Mouse (Mus musculus) central nervous system, embryonic 11.5 days (tissue): ENCODE measurements around the gene Kdelr1. TPM values are rescaled to one million over a fixed set of nuclear protein-coding genes. Genes with fewer than 3 reads are reported as not detected.

Source experiments
- polyA plus RNA-seq: library from polyadenylated mRNA; depleted of rRNA; stranded (reverse); fragments of >200 nt; gene quantifications from 2 replicates; pipeline ENCODE4 v1.2.3, GENCODE M21; 2012; rRNA removed

Gene Kdelr1
- polyA plus RNA-seq = 69.6 and 180 TPM in 2 replicates

DNA sequence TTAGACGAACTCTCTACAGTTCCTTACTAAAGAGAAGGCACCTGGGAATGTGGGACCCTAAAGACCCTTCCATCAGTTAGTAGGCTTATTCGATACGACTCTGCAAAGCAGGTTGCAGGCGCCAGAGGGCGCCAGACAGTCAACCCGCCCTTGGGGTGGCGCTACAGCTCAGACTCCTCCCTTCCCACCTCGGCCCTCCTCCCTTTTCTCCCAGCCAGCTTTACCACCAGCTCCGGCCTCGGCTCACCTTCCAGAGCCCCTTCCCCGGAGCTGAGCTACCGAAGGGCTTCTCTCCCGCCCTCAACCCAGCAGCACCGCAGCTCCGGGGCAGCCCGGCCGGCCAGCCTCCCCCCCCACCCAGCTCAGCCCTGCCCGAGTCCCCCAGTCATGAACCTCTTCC lies at the start of gene Kdelr1:
Gene Kdelr1, plus strand, starts transcription at position 149 of the 400 bp plus-strand sequence.

DNA sequence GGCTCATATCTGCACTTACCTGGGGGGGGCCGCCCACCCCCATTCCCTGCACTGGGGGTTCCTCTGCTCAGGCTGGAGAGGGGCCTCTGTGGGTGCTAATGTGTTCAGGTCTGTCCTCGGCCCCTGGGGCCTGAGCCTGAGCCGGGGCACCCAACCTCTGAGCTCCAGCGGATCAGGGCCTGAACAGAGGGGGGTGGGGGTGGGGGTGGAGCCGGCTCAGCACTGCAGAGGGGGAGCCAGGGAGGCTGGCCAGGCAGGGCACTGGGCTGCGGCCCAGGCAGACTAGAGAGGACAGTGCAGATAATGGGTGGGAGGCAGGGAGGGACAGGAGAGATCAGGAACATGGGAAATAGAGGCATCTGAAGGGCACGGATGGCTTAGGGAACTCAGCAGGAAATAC lies 48.0 kb upstream of the Kdelr1 start, which contains the start of gene Kcnj14:
Gene Kcnj14, minus strand, starts transcription at position 185 of the 400 bp plus-strand sequence.

DNA sequence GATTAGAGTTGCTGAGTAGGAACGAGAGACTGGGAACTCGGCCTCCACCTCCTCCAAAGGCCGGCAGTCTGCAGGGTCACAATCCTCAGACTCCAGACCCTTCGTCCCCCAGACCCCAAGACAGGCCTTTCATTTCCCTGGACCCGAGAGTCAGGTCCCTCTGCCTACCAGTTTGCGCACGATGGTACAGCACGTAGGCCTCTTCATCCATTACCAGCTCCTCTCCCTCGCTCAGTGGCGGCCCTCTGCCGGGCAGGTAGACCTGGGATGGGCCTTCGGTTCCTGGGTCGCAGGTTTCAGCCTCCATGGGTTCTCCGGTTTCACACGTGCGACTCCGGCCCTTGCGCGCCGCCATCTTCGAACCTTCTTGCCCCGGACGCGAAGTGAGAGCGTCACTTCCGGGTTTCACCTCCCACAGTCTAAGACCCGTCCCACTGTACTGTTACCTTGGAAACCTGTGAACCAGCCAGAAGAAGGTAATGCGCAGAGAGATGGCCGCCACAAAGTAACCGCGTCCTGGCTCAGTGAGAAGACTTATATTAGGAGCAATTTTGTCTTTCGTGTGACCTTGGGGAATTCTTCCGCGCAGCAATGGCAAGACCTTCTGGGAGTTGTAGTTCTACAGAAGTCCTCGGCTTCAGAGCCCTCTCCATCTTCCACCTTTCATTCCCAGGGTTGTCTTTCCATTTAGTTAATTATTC lies 42.0 kb upstream of the Kdelr1 start, which contains the start of gene Grwd1:
Gene Grwd1, minus strand, starts transcription at position 518 of the 701 bp plus-strand sequence.

GRCm38 (mm10) chr7:45878278-45878677 lies 5.7 kb downstream of the Kdelr1 start, which contains the start of gene Grin2d:
Gene Grin2d (minus strand): TSS chr7:45878378.

GRCm38 (mm10) chr7:45896517-45897257 lies 24.1 kb downstream of the Kdelr1 start, which contains the start of the genes Syngr4 and Tmem143:
Gene Syngr4 (minus strand): TSS chr7:45896714.
Gene Tmem143 (plus strand): TSS chr7:45896941.

GRCm38 (mm10) chr7:45921242-45921621 lies 48.7 kb downstream of the Kdelr1 start, which contains the start of gene Emp3:
Gene Emp3 (minus strand): TSS chr7:45921404.

DNA sequence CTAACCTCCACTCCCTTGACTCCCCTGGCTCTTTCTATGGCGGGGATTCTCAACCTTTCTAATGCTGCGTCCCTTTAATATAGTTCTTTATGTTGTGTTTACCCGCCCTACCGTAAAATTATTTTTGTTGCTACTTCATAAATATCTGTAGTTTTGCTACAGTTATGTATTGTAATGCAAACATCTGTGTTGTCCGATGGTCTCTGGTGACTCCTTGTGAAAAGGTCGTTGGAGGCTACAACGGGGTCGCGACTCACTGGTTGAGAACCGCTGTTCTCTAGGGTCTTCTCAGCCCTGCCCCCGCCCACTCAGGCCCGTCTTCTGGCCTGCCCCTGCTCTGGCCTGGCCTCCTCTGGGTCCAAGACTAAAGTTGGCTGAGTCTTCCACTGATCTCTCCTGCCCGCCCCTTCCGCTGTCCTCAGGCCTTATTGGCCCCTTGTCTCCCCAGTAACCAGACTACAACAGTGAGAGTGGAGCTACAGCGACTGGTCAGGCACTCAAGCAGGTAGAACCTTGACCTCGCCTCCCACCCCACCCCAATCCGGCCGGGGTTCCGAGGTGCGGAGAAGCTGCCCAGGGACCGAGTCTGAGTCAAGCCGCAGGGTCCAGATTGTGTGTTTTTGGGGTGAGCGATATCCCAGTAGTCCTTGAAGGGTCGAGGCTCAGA lies 51.3 kb downstream of the Kdelr1 start, which contains the start of gene Ccdc114:
Gene Ccdc114, plus strand, starts transcription at position 311 of the 667 bp plus-strand sequence.

Other genes with a start within 250 kb of the Kdelr1 start
- 7.7 and 8.8 TPM in 2 replicates for gene Rasip1, start 245.3 kb upstream of the Kdelr1 start, polyA plus RNA-seq
- gene Mamstr, start 232.8 kb upstream of the Kdelr1 start, polyA plus RNA-seq = 2.8 and 5.1 TPM in 2 replicates
- 0.02 and 0.15 TPM in 2 replicates for gene Fut2, start 206.4 kb upstream of the Kdelr1 start, polyA plus RNA-seq
- gene Ntn5, start 188.8 kb upstream of the Kdelr1 start, polyA plus RNA-seq = 0.64 and 0.94 TPM in 2 replicates
- gene Sec1, start 178.4 kb upstream of the Kdelr1 start, polyA plus RNA-seq = 1.3 and 2.3 TPM in 2 replicates
- gene Car11, start 172.9 kb upstream of the Kdelr1 start, polyA plus RNA-seq = 22.0 and 26.1 TPM in 2 replicates
- 7.3 and 9.1 TPM in 2 replicates for gene Dbp, start 167.7 kb upstream of the Kdelr1 start, polyA plus RNA-seq
- gene Rpl18, start 157.3 kb upstream of the Kdelr1 start, polyA plus RNA-seq = 1,250 and 1,262 TPM in 2 replicates
- gene Sphk2, start 154.8 kb upstream of the Kdelr1 start, polyA plus RNA-seq = 25.3 and 27.1 TPM in 2 replicates
- gene Fam83e, start 151.6 kb upstream of the Kdelr1 start, polyA plus RNA-seq = 1.3 and 1.6 TPM in 2 replicates
- gene Spaca4, start 147.0 kb upstream of the Kdelr1 start, polyA plus RNA-seq = not detected in 2 replicates
- 85.6 and 107 TPM in 2 replicates for gene Lmtk3, start 89.0 kb upstream of the Kdelr1 start, polyA plus RNA-seq
- 0.56 and 0.88 TPM in 2 replicates for gene Sult2b1, start 88.1 kb upstream of the Kdelr1 start, polyA plus RNA-seq
- 155 and 323 TPM in 2 replicates for gene Cyth2, start 58.2 kb upstream of the Kdelr1 start, polyA plus RNA-seq
- 1.2 and 1.3 TPM in 2 replicates for gene Kcnj14, start 48.0 kb upstream of the Kdelr1 start, polyA plus RNA-seq
- gene Grwd1, start 41.8 kb upstream of the Kdelr1 start, polyA plus RNA-seq = 28.4 and 31.1 TPM in 2 replicates
- gene Grin2d, start 5.6 kb downstream of the Kdelr1 start, polyA plus RNA-seq = 2.4 and 2.7 TPM in 2 replicates
- gene Syngr4, start 23.9 kb downstream of the Kdelr1 start, polyA plus RNA-seq = 0.26 and 0.89 TPM in 2 replicates
- 9.7 and 11.8 TPM in 2 replicates for gene Tmem143, start 24.2 kb downstream of the Kdelr1 start, polyA plus RNA-seq
- 13.4 and 29.4 TPM in 2 replicates for gene Emp3, start 48.6 kb downstream of the Kdelr1 start, polyA plus RNA-seq
- gene Ccdc114, start 51.3 kb downstream of the Kdelr1 start, polyA plus RNA-seq = 5.4 and 5.8 TPM in 2 replicates
- 1.0 and 1.4 TPM in 2 replicates for gene Abcc6, start 157.5 kb downstream of the Kdelr1 start, polyA plus RNA-seq
- 32.7 and 33.3 TPM in 2 replicates for gene Nomo1, start 160.9 kb downstream of the Kdelr1 start, polyA plus RNA-seq
- gene Kcnj11, start 228.0 kb downstream of the Kdelr1 start, polyA plus RNA-seq = 0.71 and 1.8 TPM in 2 replicates